Mouse (Mus musculus): ENCODE data around the gene Trip4. TPM values are rescaled to one million over a fixed set of nuclear protein-coding genes. Genes with fewer than 3 reads are reported as not detected.

Trip4 gene
- total RNA-seq, 1 experiment, result 18.6 TPM

DNA sequence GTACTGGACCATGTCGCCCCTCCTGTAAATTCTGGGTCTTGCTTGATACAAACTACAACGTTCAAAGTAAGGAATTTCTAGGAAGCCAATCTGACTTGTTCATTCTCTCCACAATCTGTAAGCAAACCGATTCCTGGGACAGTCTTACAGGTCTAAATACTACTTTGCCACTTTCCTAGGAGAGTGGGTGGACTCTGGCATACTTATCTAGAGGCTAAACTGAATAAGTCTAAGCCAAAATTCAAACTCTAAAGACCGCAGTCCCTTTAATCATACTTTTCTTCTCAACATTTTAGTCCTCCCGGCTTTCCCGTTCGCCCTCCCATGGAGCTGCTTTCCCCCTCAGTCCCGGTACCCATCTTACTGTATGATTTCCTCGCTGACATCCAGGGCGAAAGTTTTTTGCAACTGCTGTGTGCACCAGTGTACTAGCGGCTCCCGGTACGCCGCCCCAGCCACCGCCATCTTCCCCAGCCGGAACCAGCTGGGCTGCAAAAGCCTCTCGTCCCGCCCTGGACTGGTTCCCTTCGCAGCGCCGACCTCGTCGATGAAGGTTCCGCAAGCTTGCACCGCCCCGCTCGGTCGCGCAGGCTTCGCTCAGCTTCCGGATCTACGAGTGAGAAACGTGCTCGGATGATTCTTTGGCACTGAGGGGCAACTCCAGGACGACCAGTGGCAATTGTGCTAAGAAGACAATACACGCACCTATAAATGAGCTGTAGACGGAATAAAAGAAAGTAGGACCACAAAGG is 23.9 kb downstream of the Trip4 start:
- Histone ChIP-seq H3K4me1 (ENCODE audit: control insufficient read depth in 2 of 2, insufficient read depth in 2 of 2, low read length in 2 of 2, poor library complexity in 1 of 2) (no peaks in the 10 kb centered on the region; a peak in 1 of 4 replicates), H3K36me3 (ENCODE audit: control insufficient read depth, insufficient read depth, low read length, poor library complexity, severe bottlenecking) (no peaks in the 10 kb centered on the region), H3K9ac (ENCODE audit: insufficient read depth, low read depth, low read length, poor library complexity, severe bottlenecking) (peak overlapping the region; percentile 85), H3K9me3 (ENCODE audit: control insufficient read depth, insufficient read depth, low read depth, low read length) (no peaks in the 10 kb centered on the region), H3K4me3 (ENCODE audit: insufficient read depth in 1 of 2, low read depth in 1 of 2, low read length in 2 of 2, poor library complexity in 1 of 2, severe bottlenecking in 1 of 2) (peak overlapping the region; percentile 76 to 87), H3K27ac (ENCODE audit: insufficient read depth, low read depth, low read length, poor library complexity, severe bottlenecking) (no peak overlapping the region)
- TF ChIP-seq CHD2 (IDR thresholded peaks at IDR 0.05; ENCODE audit: low read depth, low read length) (peak; percentile 48; the same call in 1 of the 2 replicates), ZNF384 (IDR thresholded peaks at IDR 0.05; ENCODE audit: low read depth, low read length) (no peak), HCFC1 (IDR thresholded peaks at IDR 0.05; ENCODE audit: borderline replicate concordance, insufficient read depth, low read length) (peak; percentile 90)
- in situ Hi-C loops (cut with MboI; ENCODE audit: low sequenced_read_pairs in 2 of 2, unreplicated experiment in 2 of 2), result no loop called here
- peak; percentile 80 for DNase-seq (ENCODE audit: low read depth, low spot score)

DNA sequence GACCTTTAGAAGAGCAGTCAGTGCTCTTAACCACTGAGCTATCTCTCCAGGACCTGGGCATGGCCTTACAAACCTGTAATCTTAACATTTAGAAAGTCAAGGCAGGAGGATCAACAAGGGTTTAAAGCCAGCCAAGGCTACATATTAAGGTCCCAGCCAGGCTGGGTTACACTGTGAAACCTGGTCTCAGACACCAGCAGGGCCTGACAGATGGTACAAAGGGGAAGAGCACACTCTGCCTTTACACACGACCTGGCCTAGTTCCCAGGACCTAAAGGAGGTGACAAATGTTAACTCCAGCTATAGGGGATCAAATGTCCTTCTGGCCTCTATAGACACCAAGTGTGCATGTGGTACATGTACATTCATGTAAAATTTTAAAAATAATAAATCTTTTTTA is 48.9 kb downstream of the Trip4 start:
- Histone ChIP-seq H3K9me3 (ENCODE audit: control insufficient read depth, insufficient read depth, low read depth, low read length) (no peaks in the 10 kb centered on the region), H3K36me3 (ENCODE audit: control insufficient read depth, insufficient read depth, low read length, poor library complexity, severe bottlenecking) (peaks cover 13% of the 10 kb centered on the region), H3K9ac (ENCODE audit: insufficient read depth, low read depth, low read length, poor library complexity, severe bottlenecking) (no peak overlapping the region), H3K27ac (ENCODE audit: insufficient read depth, low read depth, low read length, poor library complexity, severe bottlenecking) (no peak overlapping the region), H3K4me1 (ENCODE audit: control insufficient read depth in 2 of 2, insufficient read depth in 2 of 2, low read length in 2 of 2, poor library complexity in 1 of 2) (no peaks in the 10 kb centered on the region), H3K4me3 (ENCODE audit: insufficient read depth in 1 of 2, low read depth in 1 of 2, low read length in 2 of 2, poor library complexity in 1 of 2, severe bottlenecking in 1 of 2) (no peak overlapping the region)
- TF ChIP-seq CHD2 (IDR thresholded peaks at IDR 0.05; ENCODE audit: low read depth, low read length) (no peak), MAFK (IDR thresholded peaks at IDR 0.05; ENCODE audit: insufficient read depth, low read depth, low read length) (no peak), ZC3H11A (IDR thresholded peaks at IDR 0.05; ENCODE audit: borderline replicate concordance, low read depth, low read length) (no peak), ZNF384 (IDR thresholded peaks at IDR 0.05; ENCODE audit: low read depth, low read length) (no peak), HCFC1 (IDR thresholded peaks at IDR 0.05; ENCODE audit: borderline replicate concordance, insufficient read depth, low read length) (no peak)
- in situ Hi-C loops (cut with MboI; ENCODE audit: low sequenced_read_pairs in 2 of 2, unreplicated experiment in 2 of 2), result loop anchor here in 1 of 2 experiments (10.0 kb wide), 1 partner anchor 255 kb away; no protein-coding TSS in a partner anchor
- no peak for DNase-seq (ENCODE audit: low read depth, low spot score)

DNA sequence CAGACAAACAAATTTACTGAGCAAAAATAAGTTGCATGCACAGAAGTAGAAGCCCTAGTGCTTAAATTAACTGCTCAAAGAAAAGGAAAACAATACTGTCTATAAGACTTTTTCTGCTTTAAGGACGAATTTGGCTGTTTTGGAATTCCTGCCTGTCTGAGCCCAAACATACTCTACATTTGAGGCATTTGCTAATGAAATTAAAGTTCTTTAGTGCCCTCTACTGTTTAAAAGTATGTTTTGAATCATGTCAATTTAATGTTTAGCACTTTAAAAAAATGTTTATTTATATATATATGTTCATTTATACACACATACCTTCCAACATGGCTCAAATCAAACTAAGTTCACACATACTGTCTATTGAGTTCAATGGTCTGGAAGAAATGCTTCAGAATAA is 58.4 kb downstream of the Trip4 start:
- TF ChIP-seq ZC3H11A (IDR thresholded peaks at IDR 0.05; ENCODE audit: borderline replicate concordance, low read depth, low read length) (no peak), ZNF384 (IDR thresholded peaks at IDR 0.05; ENCODE audit: low read depth, low read length) (no peak)
- no peaks in the 10 kb centered on the region for H3K4me1 ChIP-seq (ENCODE audit: control insufficient read depth in 2 of 2, insufficient read depth in 2 of 2, low read length in 2 of 2, poor library complexity in 1 of 2)
- H3K9ac ChIP-seq (ENCODE audit: insufficient read depth, low read depth, low read length, poor library complexity, severe bottlenecking), result no peak overlapping the region
- no peak overlapping the region for H3K4me3 ChIP-seq (ENCODE audit: insufficient read depth in 1 of 2, low read depth in 1 of 2, low read length in 2 of 2, poor library complexity in 1 of 2, severe bottlenecking in 1 of 2)
- no peaks in the 10 kb centered on the region for H3K9me3 ChIP-seq (ENCODE audit: control insufficient read depth, insufficient read depth, low read depth, low read length)
- in situ Hi-C loops (cut with MboI; ENCODE audit: low sequenced_read_pairs in 2 of 2, unreplicated experiment in 2 of 2), result loop anchor here in 1 of 2 experiments (10.0 kb wide), 1 partner anchor 245 kb away; no protein-coding TSS in a partner anchor
- H3K27ac ChIP-seq (ENCODE audit: insufficient read depth, low read depth, low read length, poor library complexity, severe bottlenecking), result no peak overlapping the region
- no peaks in the 10 kb centered on the region for H3K36me3 ChIP-seq (ENCODE audit: control insufficient read depth, insufficient read depth, low read length, poor library complexity, severe bottlenecking)
- DNase-seq (ENCODE audit: low read depth, low spot score), result no peak

DNA sequence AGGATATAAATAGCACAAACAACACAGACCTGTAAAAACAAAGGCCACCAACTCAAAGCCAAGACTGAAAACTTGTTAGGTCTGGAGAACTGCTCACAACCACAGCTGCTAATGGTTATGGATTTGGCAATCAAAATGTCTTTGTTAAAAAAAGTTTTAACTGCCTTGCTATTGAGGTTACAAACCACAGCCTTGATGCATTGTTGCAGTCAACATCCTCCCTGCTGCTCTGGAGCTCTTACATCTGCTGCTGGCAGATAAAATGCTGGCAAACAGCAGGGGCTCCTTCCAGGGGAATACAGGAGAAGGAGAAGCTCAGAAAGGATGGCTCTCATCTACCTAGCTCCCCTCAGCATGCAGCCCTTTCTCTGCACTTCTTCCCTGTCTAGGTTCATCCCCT is 60.4 kb downstream of the Trip4 start:
- Histone ChIP-seq H3K4me3 (ENCODE audit: insufficient read depth in 1 of 2, low read depth in 1 of 2, low read length in 2 of 2, poor library complexity in 1 of 2, severe bottlenecking in 1 of 2) (no peak overlapping the region), H3K9ac (ENCODE audit: insufficient read depth, low read depth, low read length, poor library complexity, severe bottlenecking) (no peak overlapping the region), H3K27ac (ENCODE audit: insufficient read depth, low read depth, low read length, poor library complexity, severe bottlenecking) (no peak overlapping the region), H3K9me3 (ENCODE audit: control insufficient read depth, insufficient read depth, low read depth, low read length) (no peaks in the 10 kb centered on the region), H3K4me1 (ENCODE audit: control insufficient read depth in 2 of 2, insufficient read depth in 2 of 2, low read length in 2 of 2, poor library complexity in 1 of 2) (no peaks in the 10 kb centered on the region), H3K36me3 (ENCODE audit: control insufficient read depth, insufficient read depth, low read length, poor library complexity, severe bottlenecking) (no peaks in the 10 kb centered on the region)
- no peak for DNase-seq (ENCODE audit: low read depth, low spot score)
- no peak for TF ChIP-seq MAFK (IDR thresholded peaks at IDR 0.05; ENCODE audit: insufficient read depth, low read depth, low read length)
- no peak for TF ChIP-seq CHD2 (IDR thresholded peaks at IDR 0.05; ENCODE audit: low read depth, low read length)
- no peak for TF ChIP-seq ZNF384 (IDR thresholded peaks at IDR 0.05; ENCODE audit: low read depth, low read length)
- TF ChIP-seq HCFC1 (IDR thresholded peaks at IDR 0.05; ENCODE audit: borderline replicate concordance, insufficient read depth, low read length), result no peak
- TF ChIP-seq ZC3H11A (IDR thresholded peaks at IDR 0.05; ENCODE audit: borderline replicate concordance, low read depth, low read length), result no peak
- in situ Hi-C loops (cut with MboI; ENCODE audit: low sequenced_read_pairs in 2 of 2, unreplicated experiment in 2 of 2), result no loop called here

Measured in ES-E14 (cell line).